Mouse (Mus musculus) central nervous system, embryonic 14 days (tissue): ENCODE results near the gene Olfr549. TPM values are rescaled to one million over a fixed set of nuclear protein-coding genes. Genes with fewer than 3 reads are reported as not detected.

Experiments used
- polyA plus RNA-seq: library from polyadenylated mRNA; depleted of rRNA; stranded (reverse); fragments of >200 nt; gene quantifications from 2 replicates; pipeline ENCODE4 v1.2.3, GENCODE M21; 2012; rRNA removed

Olfr549 gene
- polyA plus RNA-seq, result not detected in 2 replicates

DNA sequence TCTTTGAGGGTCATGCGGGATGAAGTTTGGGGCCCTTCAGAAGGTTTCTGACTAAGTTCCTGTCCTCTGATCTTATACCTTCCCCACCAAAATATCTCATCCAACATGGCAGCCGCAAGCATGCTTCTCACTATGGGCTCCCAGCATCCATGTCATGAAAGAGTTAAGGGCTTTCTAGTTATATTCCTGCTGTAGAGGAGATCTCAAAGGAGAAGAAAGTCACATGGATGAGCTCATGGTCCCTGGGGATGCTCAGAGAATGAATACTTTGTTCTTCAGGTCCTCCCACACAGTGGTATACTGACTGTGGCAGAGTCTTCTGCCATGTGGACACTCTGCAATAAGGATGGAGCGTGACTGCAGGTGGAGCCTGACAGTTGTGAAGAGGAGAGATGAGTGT lies at the start of gene Olfr549:
Gene Olfr549 (plus strand): TSS at position 301 of the 400 bp plus-strand sequence.

DNA sequence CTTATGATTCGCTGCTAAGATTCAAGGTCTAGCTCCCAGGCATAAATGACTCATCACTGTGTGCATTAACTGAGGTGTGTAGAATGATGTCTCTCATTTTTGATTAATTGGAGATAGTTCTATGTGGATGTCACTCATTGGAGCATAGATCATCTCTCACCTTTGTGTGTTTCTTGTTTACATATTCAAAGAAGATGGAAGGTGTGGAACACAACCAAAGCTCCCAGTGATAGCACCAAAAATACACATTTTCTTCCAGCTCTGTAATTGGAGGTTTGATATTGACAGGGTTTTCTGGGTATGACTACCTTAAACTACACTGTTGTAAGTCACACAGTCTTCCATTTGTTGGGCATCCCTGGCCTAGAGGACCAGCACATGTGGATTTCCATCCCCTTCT lies 15.2 kb upstream of the Olfr549 start, which contains the start of gene Olfr547:
Gene Olfr547 (plus strand): TSS at position 301 of the 400 bp plus-strand sequence.

DNA sequence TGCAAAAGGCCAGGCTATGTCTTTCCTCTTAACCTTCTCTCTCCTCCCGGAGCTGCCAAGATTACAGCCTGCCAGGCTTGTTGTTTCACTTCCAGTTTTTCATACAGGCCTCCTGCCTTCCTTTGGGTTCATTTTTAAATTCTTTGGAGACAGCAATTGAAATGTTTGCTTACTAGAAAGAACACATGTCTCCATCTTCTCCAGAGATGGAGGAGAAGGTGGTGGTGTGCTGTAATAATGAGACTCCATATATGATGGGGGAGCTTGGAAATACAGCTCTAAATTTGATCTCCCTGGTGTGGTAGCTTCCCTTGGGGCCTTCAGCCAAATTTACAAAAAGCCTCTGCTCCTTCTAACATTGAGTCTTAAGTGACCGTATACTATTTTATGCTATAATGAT lies 9.1 kb upstream of the Olfr549 start, which contains the start of gene Olfr548-ps1:
Gene Olfr548-ps1 (plus strand): TSS at position 301 of the 400 bp plus-strand sequence.

DNA sequence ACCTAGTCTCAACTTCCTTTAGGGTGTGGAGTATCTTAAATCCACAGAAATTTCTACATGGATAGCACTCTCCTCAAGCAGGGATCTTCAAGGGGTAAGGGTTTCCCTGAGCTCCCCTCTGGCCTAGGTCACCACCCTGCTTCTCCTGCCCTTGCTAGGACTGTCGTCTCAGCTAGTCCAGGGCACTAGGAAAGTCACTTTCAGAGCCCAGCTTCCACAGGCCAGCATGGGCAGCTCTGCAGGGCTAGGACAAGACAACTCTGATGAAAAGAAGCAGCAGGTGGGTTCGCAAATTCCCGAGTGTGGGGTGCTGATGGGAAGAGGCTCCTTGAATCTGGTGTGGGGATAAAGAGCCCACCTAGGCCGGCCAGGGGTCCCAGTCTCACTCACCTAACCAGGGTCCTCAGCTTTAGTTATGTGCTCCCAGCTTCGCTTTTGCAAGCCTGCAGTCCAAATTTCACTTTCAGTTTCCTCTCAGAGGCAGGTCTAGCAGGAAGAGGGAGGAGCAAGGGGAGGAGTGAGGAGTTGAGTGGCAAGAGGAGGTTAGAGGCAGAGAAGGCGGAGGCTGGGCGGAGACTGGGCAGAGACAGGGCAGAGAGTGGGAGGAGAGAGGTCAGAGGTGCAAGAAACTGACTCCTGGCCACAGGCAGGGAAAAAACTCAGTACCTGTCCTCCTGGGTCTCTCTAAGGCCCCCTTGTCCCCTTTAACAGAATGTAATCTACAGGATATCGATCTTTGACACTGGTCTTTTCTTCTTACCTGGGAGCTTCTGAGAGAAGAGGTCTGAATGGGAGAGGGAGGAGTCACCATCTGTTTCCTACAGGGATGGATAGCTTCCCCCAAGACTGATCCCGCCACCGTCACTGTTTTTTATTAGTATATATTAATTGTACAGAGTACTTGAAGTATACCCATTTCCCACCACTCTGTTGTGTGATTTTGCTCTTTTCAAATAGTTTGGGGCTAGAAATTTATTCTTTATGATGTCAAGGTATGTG lies 15.6 kb downstream of the Olfr549 start, which contains the start of gene Trim21:
Gene Trim21 (minus strand): TSS at position 488 of the 999 bp plus-strand sequence.

DNA sequence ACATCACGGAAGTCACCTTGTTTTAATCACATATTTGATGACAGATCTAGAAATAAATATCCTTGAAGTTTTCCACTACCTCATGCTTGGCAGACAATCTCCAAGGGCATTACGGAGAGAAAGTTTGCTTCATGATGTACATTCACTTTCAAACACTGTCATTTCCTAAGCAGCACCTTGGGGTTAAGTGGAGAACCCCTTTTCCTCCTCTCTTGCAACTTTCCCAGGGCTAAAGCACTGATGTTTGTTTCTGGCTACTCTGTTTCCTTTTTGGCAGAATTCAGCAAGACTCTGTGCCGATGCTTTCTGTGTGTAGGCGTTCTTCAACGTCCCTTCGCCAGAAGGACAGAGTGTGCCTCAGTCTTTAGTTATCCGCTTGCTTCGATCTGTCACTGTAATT lies 21.5 kb downstream of the Olfr549 start, which contains the start of gene Olfr550:
Gene Olfr550 (plus strand): TSS at position 301 of the 400 bp plus-strand sequence.

DNA sequence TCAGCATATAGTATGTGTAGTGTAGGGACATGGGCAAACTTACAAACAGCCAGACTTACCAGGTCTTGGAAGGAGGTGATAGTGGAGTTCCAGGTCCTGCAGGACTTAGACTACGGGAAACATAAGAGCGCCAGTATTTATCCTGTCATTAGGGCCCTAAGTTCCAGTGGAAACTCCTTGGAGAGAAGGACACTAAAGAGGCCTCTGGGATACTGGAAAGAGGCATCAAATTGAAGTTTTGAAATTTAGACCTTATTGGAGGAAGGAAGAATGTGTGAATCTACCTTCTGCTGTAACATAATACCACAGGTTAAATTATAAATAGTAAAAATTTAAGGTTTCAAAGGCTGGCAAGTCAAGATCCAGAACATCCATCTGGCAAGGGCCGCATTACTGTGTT lies 42.1 kb downstream of the Olfr549 start, which contains the start of gene Olfr551:
Gene Olfr551 (minus strand): TSS at position 101 of the 400 bp plus-strand sequence.

DNA sequence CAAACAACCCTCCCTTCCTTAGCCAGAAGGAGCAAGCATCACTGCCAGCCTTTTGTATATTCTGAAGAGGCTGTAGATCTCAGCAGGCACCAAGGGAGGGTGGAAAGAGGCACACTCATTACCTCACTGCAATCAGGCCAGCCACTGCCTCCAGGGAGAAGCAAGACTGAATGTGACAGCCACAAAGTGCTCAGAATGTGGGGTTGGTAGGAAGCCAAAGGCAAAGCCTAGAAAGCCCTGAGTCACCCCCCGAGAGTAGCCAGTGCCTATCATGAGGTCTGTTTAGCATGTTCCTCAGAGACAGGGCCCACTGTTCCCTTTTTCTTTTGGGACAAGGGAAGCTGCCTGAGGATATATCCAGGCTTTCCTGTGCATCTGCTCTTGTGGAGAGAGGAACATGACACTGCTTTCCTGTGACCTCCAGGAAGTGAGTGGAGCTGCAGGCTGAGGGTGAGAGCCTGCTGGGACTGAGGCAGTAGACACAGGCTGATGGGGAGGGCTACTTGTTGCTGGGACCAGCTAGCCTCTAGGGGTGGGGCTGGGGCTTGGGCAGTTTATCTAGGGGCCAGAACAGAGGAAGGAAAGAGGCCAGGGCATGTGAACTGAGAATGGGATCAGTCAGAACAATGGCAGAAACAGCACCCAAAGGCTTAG lies 47.8 kb downstream of the Olfr549 start, which contains the start of gene Olfr552:
Gene Olfr552 (plus strand): TSS at position 393 of the 654 bp plus-strand sequence.

Other genes starting within 250 kb of the Olfr549 start
- gene Rrm1, start 108.2 kb upstream of the Olfr549 start, polyA plus RNA-seq, result 56.1 and 67.0 TPM in 2 replicates
- not detected in 2 replicates for gene Olfr543, start 68.2 kb upstream of the Olfr549 start, polyA plus RNA-seq
- gene Olfr544, start 61.6 kb upstream of the Olfr549 start, polyA plus RNA-seq, result not detected in 2 replicates
- gene Olfr545, start 50.3 kb upstream of the Olfr549 start, polyA plus RNA-seq, result not detected in 2 replicates
- not detected in 2 replicates for gene Olfr547, start 15.1 kb upstream of the Olfr549 start, polyA plus RNA-seq
- not detected in 2 replicates for gene Olfr548-ps1, start 9.0 kb upstream of the Olfr549 start, polyA plus RNA-seq
- gene Trim21, start 15.6 kb downstream of the Olfr549 start, polyA plus RNA-seq, result 2.2 and 3.0 TPM in 2 replicates
- not detected in 2 replicates for gene Olfr550, start 21.6 kb downstream of the Olfr549 start, polyA plus RNA-seq
- gene Olfr551, start 42.0 kb downstream of the Olfr549 start, polyA plus RNA-seq, result not detected in 2 replicates
- 0.01 TPM in 1 of 2 replicates, not detected in the other for gene Olfr552, start 47.9 kb downstream of the Olfr549 start, polyA plus RNA-seq
- gene Olfr553, start 68.3 kb downstream of the Olfr549 start, polyA plus RNA-seq, result not detected in 2 replicates
- gene Olfr554, start 88.6 kb downstream of the Olfr549 start, polyA plus RNA-seq, result not detected in 2 replicates
- gene Olfr555, start 109.0 kb downstream of the Olfr549 start, polyA plus RNA-seq, result not detected in 2 replicates
- gene Olfr556, start 115.0 kb downstream of the Olfr549 start, polyA plus RNA-seq, result not detected in 2 replicates
- gene Trim68, start 137.5 kb downstream of the Olfr549 start, polyA plus RNA-seq, result 14.8 and 22.7 TPM in 2 replicates
- gene Olfr557, start 146.0 kb downstream of the Olfr549 start, polyA plus RNA-seq, result not detected in 2 replicates
- 0.07 and 0.29 TPM in 2 replicates for gene Olfr558, start 152.3 kb downstream of the Olfr549 start, polyA plus RNA-seq
- gene Olfr33, start 169.2 kb downstream of the Olfr549 start, polyA plus RNA-seq, result not detected in 2 replicates
- not detected in 2 replicates for gene Olfr559, start 177.6 kb downstream of the Olfr549 start, polyA plus RNA-seq
- not detected in 2 replicates for gene Olfr560, start 209.5 kb downstream of the Olfr549 start, polyA plus RNA-seq
- 0.09 and 0.43 TPM in 2 replicates for gene Olfr78, start 209.6 kb downstream of the Olfr549 start, polyA plus RNA-seq
- gene Olfr561, start 221.4 kb downstream of the Olfr549 start, polyA plus RNA-seq, result not detected in 2 replicates